Mouse (Mus musculus) naive thymus-derived CD4-positive, alpha-beta T cell, adult 2 months (primary cell): Measurements from ENCODE around the gene Slc36a4.

ENCODE experiments used
- DNase-seq: peaks from one replicate; pipeline ENCODE4 v3.0.0-alpha.2; 2011; ENCODE audit warnings: low read depth

Gene Slc36a4

GRCm38 (mm10) chr9:15709599-15710381, at the start of gene Slc36a4:
Gene Slc36a4 (plus strand): TSS chr9:15709738.
- DNase-seq, result peak; percentile 70

- DNase-seq, result no peak
Measured at GRCm38 (mm10) chr9:15664606-15665005, 44.9 kb upstream of the Slc36a4 start.

GRCm38 (mm10) chr9:15669452-15669851, 40.1 kb upstream of the Slc36a4 start:
- no peak for DNase-seq

GRCm38 (mm10) chr9:15670002-15670527, 39.5 kb upstream of the Slc36a4 start:
- DNase-seq, result no peak

- no peak for DNase-seq
Measured at GRCm38 (mm10) chr9:15672251-15672650, 37.3 kb upstream of the Slc36a4 start.

- peak; percentile 58 for DNase-seq
Measured at GRCm38 (mm10) chr9:15681855-15682466, 27.6 kb upstream of the Slc36a4 start.

- peak; percentile 79 for DNase-seq
Measured at GRCm38 (mm10) chr9:15685215-15685614, 24.3 kb upstream of the Slc36a4 start.

- DNase-seq, result no peak
Measured at GRCm38 (mm10) chr9:15687358-15687757, 22.2 kb upstream of the Slc36a4 start.

- DNase-seq, result no peak
Measured at GRCm38 (mm10) chr9:15693847-15694246, 15.7 kb upstream of the Slc36a4 start.

GRCm38 (mm10) chr9:15694989-15695388, 14.5 kb upstream of the Slc36a4 start:
- DNase-seq, result no peak

- no peak for DNase-seq
Measured at GRCm38 (mm10) chr9:15705706-15706105, 3.8 kb upstream of the Slc36a4 start.

GRCm38 (mm10) chr9:15708979-15709598, 449 bp upstream of the Slc36a4 start:
- DNase-seq, result peak; percentile 53

GRCm38 (mm10) chr9:15710821-15711565, 1.5 kb downstream of the Slc36a4 start:
- no peak for DNase-seq

GRCm38 (mm10) chr9:15711676-15712075, 2.1 kb downstream of the Slc36a4 start:
- DNase-seq, result no peak

- no peak for DNase-seq
Measured at GRCm38 (mm10) chr9:15714792-15715191, 5.3 kb downstream of the Slc36a4 start.

GRCm38 (mm10) chr9:15715193-15715989, 5.9 kb downstream of the Slc36a4 start:
- DNase-seq, result no peak

- DNase-seq, result no peak
Measured at GRCm38 (mm10) chr9:15717363-15717762, 7.8 kb downstream of the Slc36a4 start.

GRCm38 (mm10) chr9:15718295-15718694, 8.8 kb downstream of the Slc36a4 start:
- no peak for DNase-seq

- DNase-seq, result no peak
Measured at GRCm38 (mm10) chr9:15719594-15719993, 10.1 kb downstream of the Slc36a4 start.

GRCm38 (mm10) chr9:15720556-15720955, 11.0 kb downstream of the Slc36a4 start:
- DNase-seq, result no peak

- no peak for DNase-seq
Measured at GRCm38 (mm10) chr9:15721226-15721833, 11.8 kb downstream of the Slc36a4 start.
